Comparison of ENCODE assay signal across 10 mouse cellular contexts in the genomic region with DNA sequence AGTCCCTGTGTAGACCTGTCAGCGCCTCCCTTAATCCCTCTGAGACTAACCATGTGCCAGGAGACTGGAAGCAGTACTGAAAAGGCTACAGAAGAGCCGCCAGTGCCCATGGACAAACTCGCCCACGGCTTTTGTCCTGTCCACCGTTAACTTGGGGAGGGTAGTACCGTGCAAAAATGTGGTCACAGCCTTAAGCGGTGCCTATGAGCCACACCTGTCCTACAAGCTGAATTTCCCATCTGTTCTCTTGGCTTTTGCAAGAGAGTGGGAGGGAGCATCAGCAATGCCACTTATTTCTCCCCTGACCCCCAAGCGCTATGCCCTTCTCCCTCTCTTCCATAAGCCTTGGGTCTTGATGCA. TPM values are rescaled to one million over a fixed set of nuclear protein-coding genes. Genes with fewer than 3 reads are reported as not detected.
DNase-seq lines count a peak whose midpoint lies in the region; ATAC-seq and TF ChIP-seq lines count a peak whose summit lies in the region.
"Had no signal": no experiment of that assay in that cellular context is flagged by ENCODE, and none has a peak within 500 bp of the region (broad histone marks: within the 10 kb centered on the region; RNA-seq: fewer than 3 reads in every experiment).

No protein-coding gene starts in this region.

- no peaks in the 10 kb centered on the region for H3K36me3 ChIP-seq in heart, embryonic 16.5 days (ENCODE audit: control insufficient read depth, insufficient read depth)
- H3K36me3 ChIP-seq in embryonic facial prominence, embryonic 12.5 days: no peaks in the 10 kb centered on the region
- H3K36me3 ChIP-seq in hindbrain, embryonic 15.5 days: no peaks in the 10 kb centered on the region
- no peaks in the 10 kb centered on the region; the same call in 1 of the 2 replicates for H3K36me3 ChIP-seq in midbrain, postnatal 0 days (ENCODE audit: insufficient read depth, low read length)
- H3K36me3 ChIP-seq: G1E had no signal

- peak overlapping the region; percentile 81 for H3K9ac ChIP-seq in heart, embryonic 16.5 days (ENCODE audit: low read length)
- H3K9ac ChIP-seq in embryonic facial prominence, embryonic 12.5 days: no peak overlapping the region
- peak overlapping the region; percentile 90 for H3K9ac ChIP-seq in hindbrain, embryonic 15.5 days
- H3K9ac ChIP-seq in midbrain, postnatal 0 days (replicated peaks; ENCODE audit: low read length, poor library complexity, severe bottlenecking): peak overlapping the region; percentile 89
- H3K9ac ChIP-seq: liver, embryonic 14.5 days had no signal

- peak; percentile 38 for ATAC-seq in heart, embryonic 16.5 days (replicated peaks; ENCODE audit: extremely low read depth, insufficient read depth, low FRiP score)
- ATAC-seq in embryonic facial prominence, embryonic 12.5 days (ENCODE audit: insufficient number of reproducible peaks, insufficient read depth, low FRiP score, low TSS enrichment): no peak
- peak; percentile 24; the same call in 1 of the 2 replicates for ATAC-seq in hindbrain, embryonic 15.5 days (ENCODE audit: low FRiP score, low read depth)
- no peak for ATAC-seq in midbrain, postnatal 0 days (ENCODE audit: low FRiP score)

- no peaks in the 10 kb centered on the region for H3K9me3 ChIP-seq in heart, embryonic 16.5 days (replicated peaks; ENCODE audit: control insufficient read depth, low read length)
- H3K9me3 ChIP-seq in embryonic facial prominence, embryonic 12.5 days: no peaks in the 10 kb centered on the region
- no peaks in the 10 kb centered on the region for H3K9me3 ChIP-seq in hindbrain, embryonic 15.5 days
- no peaks in the 10 kb centered on the region for H3K9me3 ChIP-seq in midbrain, postnatal 0 days (ENCODE audit: low read length)
- H3K9me3 ChIP-seq: G1E had no signal

- H3K27me3 ChIP-seq in heart, embryonic 16.5 days (ENCODE audit: control insufficient read depth, insufficient read depth, low read length): peaks cover 30% of the 10 kb centered on the region
- H3K27me3 ChIP-seq in embryonic facial prominence, embryonic 12.5 days: peaks cover 54% of the 10 kb centered on the region
- H3K27me3 ChIP-seq in hindbrain, embryonic 15.5 days: no peaks in the 10 kb centered on the region
- H3K27me3 ChIP-seq in midbrain, postnatal 0 days (ENCODE audit: insufficient read depth, low read length): no peaks in the 10 kb centered on the region

- peak overlapping the region; percentile 90 for H3K4me2 ChIP-seq in heart, embryonic 16.5 days (ENCODE audit: low read depth, low read length)
- H3K4me2 ChIP-seq in embryonic facial prominence, embryonic 12.5 days (replicated peaks): peak overlapping the region; percentile 97
- H3K4me2 ChIP-seq in hindbrain, embryonic 15.5 days: peak overlapping the region; percentile 87
- H3K4me2 ChIP-seq in midbrain, postnatal 0 days (ENCODE audit: low read depth, low read length, poor library complexity, severe bottlenecking): peak overlapping the region; percentile 88

- peak overlapping the region; percentile 73 for H3K4me3 ChIP-seq in heart, embryonic 16.5 days (ENCODE audit: low read length)
- H3K4me3 ChIP-seq in embryonic facial prominence, embryonic 12.5 days: peak overlapping the region; percentile 63
- H3K4me3 ChIP-seq in hindbrain, embryonic 15.5 days: peak overlapping the region; percentile 88
- H3K4me3 ChIP-seq in midbrain, postnatal 0 days (ENCODE audit: low read depth, low read length): peak overlapping the region; percentile 91

- DNase-seq in heart, adult 11 months: no peak
- DNase-seq in midbrain, postnatal 0 days (ENCODE audit: low spot score): no peak
- no peak for DNase-seq in testis, postnatal 10 days (ENCODE audit: low spot score)
- DNase-seq in layer of hippocampus, postnatal 14 days (ENCODE audit: low spot score in 2 of 2): no peak
- no peak for DNase-seq in spleen, adult 12 weeks (ENCODE audit: low spot score)

- H3K27ac ChIP-seq in heart, embryonic 16.5 days (ENCODE audit: low read length): peak overlapping the region; percentile 58
- no peak overlapping the region for H3K27ac ChIP-seq in embryonic facial prominence, embryonic 12.5 days
- peak overlapping the region; percentile 92 for H3K27ac ChIP-seq in hindbrain, embryonic 15.5 days (replicated peaks)
- H3K27ac ChIP-seq in midbrain, postnatal 0 days (ENCODE audit: low read depth, low read length): peak overlapping the region; percentile 92
- H3K27ac ChIP-seq: liver, embryonic 14.5 days had no signal

- TF ChIP-seq CTCF in midbrain, postnatal 0 days (IDR thresholded peaks at IDR 0.05): no peak

- WGBS in heart, embryonic 16.5 days: 8% methylated on average over 8 of the region's 8 CpGs
- WGBS in embryonic facial prominence, embryonic 12.5 days: 9% methylated on average over 8 of the region's 8 CpGs
- WGBS in hindbrain, embryonic 15.5 days: 9% methylated on average over 8 of the region's 8 CpGs
- 6% methylated on average over 8 of the region's 8 CpGs for WGBS in midbrain, postnatal 0 days

- H3K4me1 ChIP-seq in heart, embryonic 16.5 days (ENCODE audit: control insufficient read depth, insufficient read depth, low read length): peaks cover 18% of the 10 kb centered on the region
- H3K4me1 ChIP-seq in embryonic facial prominence, embryonic 12.5 days: peaks cover 16% of the 10 kb centered on the region
- peaks cover 47% of the 10 kb centered on the region for H3K4me1 ChIP-seq in hindbrain, embryonic 15.5 days (replicated peaks)
- peaks cover 13% of the 10 kb centered on the region for H3K4me1 ChIP-seq in midbrain, postnatal 0 days (ENCODE audit: insufficient read depth, low read length)

RNA-seq across cellular contexts. Expression of a gene that starts 0.3 kb away (rescaled TPM):
- polyA plus RNA-seq in heart, embryonic 16.5 days (2015; fragmentation: Nextera tagmentation; extraction: Ambion mirVana): 8.4 and 9.3 TPM in 2 replicates
- polyA plus RNA-seq in embryonic facial prominence, embryonic 12.5 days (2016; fragmentation: Nextera tagmentation; extraction: Ambion mirVana): 6.6 and 6.9 TPM in 2 replicates
- 49.3 and 58.4 TPM in 2 replicates for polyA plus RNA-seq in hindbrain, embryonic 15.5 days (2015; fragmentation: Nextera tagmentation; extraction: Ambion mirVana)
- 44.6 and 48.9 TPM in 2 replicates for total RNA-seq in midbrain, postnatal 0 days (2014; rRNA removed)
- polyA plus RNA-seq in midbrain, postnatal 0 days (2015; fragmentation: Nextera tagmentation; extraction: Ambion mirVana): 74.4 and 76.6 TPM in 2 replicates
- 100 to 1,000 TPM; 193 to 194 TPM for total RNA-seq in layer of hippocampus, postnatal 14 days (2021)
- polyA plus RNA-seq: G1E had no signal

Comparison
In these comparisons a context has a peak if more than half of its experiments do, and no peak if none do; other contexts are left out.
1. ATAC-seq: peak in heart, embryonic 16.5 days (single experiment) and hindbrain, embryonic 15.5 days (single experiment); none in embryonic facial prominence, embryonic 12.5 days (single experiment) and midbrain, postnatal 0 days (single experiment).
2. Peak in every context shown above with its lines, with median percentiles within 50 percentile points of each other: H3K4me2 ChIP-seq and H3K4me3 ChIP-seq.